ENCODE assay signal across 8 mouse cellular contexts in genomic region chr5:66745390-66745995, GRCm38 (mm10). TPM values are rescaled to one million over a fixed set of nuclear protein-coding genes. Genes with fewer than 3 reads are reported as not detected.
DNase-seq lines count a peak whose midpoint lies in the region; ATAC-seq and TF ChIP-seq lines count a peak whose summit lies in the region.

Gene Limch1 (plus strand): TSS chr5:66745827.

- no peak for TF ChIP-seq CTCF in stomach, postnatal 0 days (IDR thresholded peaks at IDR 0.05; ENCODE audit: low read depth)

- no peaks in the 10 kb centered on the region for H3K4me1 ChIP-seq in erythroblast, embryonic 14.5 days (ENCODE audit: control insufficient read depth)
- H3K4me1 ChIP-seq in intestine, embryonic 15.5 days (replicated peaks): peaks cover 17% of the 10 kb centered on the region; the same call in 1 of the 2 replicates
- H3K4me1 ChIP-seq in stomach, postnatal 0 days (replicated peaks; ENCODE audit: control insufficient read depth, insufficient read depth): 0 out of 2 replicates have a peak, but pooled peaks cover 2% of the 10 kb centered on the region

- intact Hi-C loops in left cerebral cortex, postnatal 14 days (cut with DNase I): loop anchor here (5.0 kb wide), 1 partner anchor 117 kb away; no protein-coding TSS in a partner anchor

- H3K27ac ChIP-seq in intestine, embryonic 15.5 days: no peak within 1 kb of the TSS
- no peak within 1 kb of the TSS for H3K27ac ChIP-seq in stomach, postnatal 0 days (replicated peaks)

- peak within 1 kb of the TSS; percentile 100 for H3K4me2 ChIP-seq in intestine, embryonic 15.5 days (replicated peaks)
- H3K4me2 ChIP-seq in stomach, postnatal 0 days (replicated peaks; ENCODE audit: low read depth): peak within 1 kb of the TSS; percentile 95

- no peaks in the 10 kb centered on the region for H3K36me3 ChIP-seq in erythroblast, embryonic 14.5 days (ENCODE audit: control insufficient read depth)
- H3K36me3 ChIP-seq in intestine, embryonic 15.5 days: no peaks in the 10 kb centered on the region
- no peaks in the 10 kb centered on the region for H3K36me3 ChIP-seq in stomach, postnatal 0 days (ENCODE audit: control insufficient read depth, insufficient read depth, low read length)

- H3K27me3 ChIP-seq in erythroblast, embryonic 14.5 days (ENCODE audit: control insufficient read depth): peaks cover 34% of the 10 kb centered on the region
- 0 out of 2 replicates have a peak, but pooled peaks cover 7% of the 10 kb centered on the region for H3K27me3 ChIP-seq in intestine, embryonic 15.5 days (replicated peaks)
- H3K27me3 ChIP-seq in stomach, postnatal 0 days (ENCODE audit: control insufficient read depth, insufficient read depth, low read length): peaks cover 10% of the 10 kb centered on the region; the same call in 1 of the 2 replicates

- H3K4me3 ChIP-seq in erythroblast, embryonic 14.5 days (replicated peaks): peak within 1 kb of the TSS; percentile 5
- peak within 1 kb of the TSS; percentile 63 for H3K4me3 ChIP-seq in intestine, embryonic 15.5 days (replicated peaks)
- H3K4me3 ChIP-seq in stomach, postnatal 0 days (ENCODE audit: low read depth, low read length): peak within 1 kb of the TSS; percentile 55

- under 1% methylated on average over 50 of the region's 50 CpGs for WGBS in intestine, embryonic 15.5 days
- 1% methylated on average over 27 of the region's 50 CpGs for WGBS in stomach, postnatal 0 days

- no peak for TF ChIP-seq EP300 in stomach, postnatal 0 days (optimal IDR thresholded peaks at IDR 0.05)

- no peak for ATAC-seq in erythroblast, adult 5-6 weeks (replicated peaks; ENCODE audit: low FRiP score, poor library complexity, severe bottlenecking)
- ATAC-seq in intestine, embryonic 15.5 days: peak; percentile 94
- ATAC-seq in stomach, postnatal 0 days (ENCODE audit: low FRiP score, low TSS enrichment): peak; percentile 72

- H3K9me3 ChIP-seq in erythroblast, embryonic 14.5 days (ENCODE audit: control insufficient read depth, low read length): 0 out of 2 replicates have a peak, but pooled peaks cover 3% of the 10 kb centered on the region
- no peaks in the 10 kb centered on the region for H3K9me3 ChIP-seq in intestine, embryonic 15.5 days
- H3K9me3 ChIP-seq in stomach, postnatal 0 days (ENCODE audit: control insufficient read depth, low read length): no peaks in the 10 kb centered on the region

- DNase-seq in embryo, embryonic 10 days (ENCODE audit: low spot score): peak; percentile 74
- DNase-seq in gastrocnemius, postnatal 4 days (ENCODE audit: low spot score in 2 of 2): peak; percentile 64 to 76
- peak; percentile 32 to 62 for DNase-seq in left cerebral cortex, postnatal 14 days (ENCODE audit: low spot score in 2 of 2)
- peak; percentile 42 for DNase-seq in mesoderm, embryonic 11.5 days (ENCODE audit: low read depth, low spot score)
- peak; percentile 67 for DNase-seq in stomach, postnatal 0 days (ENCODE audit: low spot score)

- H3K9ac ChIP-seq in intestine, embryonic 15.5 days: peak within 1 kb of the TSS; percentile 54
- peak within 1 kb of the TSS; percentile 56 for H3K9ac ChIP-seq in stomach, postnatal 0 days (ENCODE audit: low read length)

RNA-seq across cellular contexts. Expression of gene Limch1, which starts in this region (rescaled TPM):
- polyA plus RNA-seq in erythroblast, embryonic 14.5 days (2012): 0.01 TPM in 1 of 2 replicates, not detected in the other
- total RNA-seq in erythroblast, adult 5-6 weeks (2015; ENCODE audit: low replicate concordance): not detected in 2 replicates
- 0.70 TPM in 1 of 2 replicates, not detected in the other for total RNA-seq in erythroblast, adult 5-6 weeks (2017; ENCODE audit: low replicate concordance)
- total RNA-seq in gastrocnemius, postnatal 4 days (2021): 100 to 1,000 TPM; 232 to 234 TPM
- polyA plus RNA-seq in intestine, embryonic 15.5 days (2015; fragmentation: Nextera tagmentation; extraction: Ambion mirVana): 11.3 and 11.7 TPM in 2 replicates
- total RNA-seq in left cerebral cortex, postnatal 14 days (2021): 100 to 1,000 TPM; 101 TPM
- 6.1 and 6.3 TPM in 2 replicates for polyA plus RNA-seq in stomach, postnatal 0 days (2015; fragmentation: Nextera tagmentation; extraction: Ambion mirVana)

Comparison
In these comparisons a context has a peak if more than half of its experiments do, and no peak if none do; other contexts are left out.
1. RNA of gene Limch1 (total RNA-seq): 232 to 234 TPM in gastrocnemius, postnatal 4 days and 101 TPM in left cerebral cortex, postnatal 14 days; 0.70 TPM in erythroblast, adult 5-6 weeks; every median in the first group is over 10 times any median in the second.
2. H3K4me3 ChIP-seq: peak in every context shown above with its lines; median percentile 63 in intestine, embryonic 15.5 days; 55 in stomach, postnatal 0 days; 5 in erythroblast, embryonic 14.5 days.
3. Peak in every context shown above with its lines, with median percentiles within 50 percentile points of each other: DNase-seq.